Mouse (Mus musculus): Measurements from ENCODE around the gene Gm20503.
A peak's percentile ranks its signal among the peaks of the same experiment; 100 is the strongest.

Gm20503 gene

DNA sequence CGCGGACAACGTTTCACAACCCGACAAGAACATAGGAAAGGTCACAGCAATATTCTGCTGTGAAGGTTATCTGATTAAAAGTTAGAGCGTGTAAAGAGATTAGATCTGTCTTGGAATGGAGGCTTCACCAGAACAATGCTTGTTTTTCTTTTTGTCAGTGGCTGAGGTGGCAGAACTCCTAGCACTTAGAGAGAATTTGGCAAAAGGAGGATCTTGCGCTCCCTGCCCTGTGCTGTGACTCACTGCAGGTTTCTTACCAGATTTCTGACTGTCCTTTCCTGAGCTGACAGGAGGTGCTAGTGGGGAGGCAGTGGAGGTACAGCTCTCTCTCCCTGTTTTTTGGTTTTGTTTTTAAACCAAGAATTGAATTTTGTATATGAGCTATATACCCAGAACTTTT, 4.0 kb downstream of the Gm20503 start:
- no peak for DNase-seq (ENCODE audit: low read depth, low spot score)

DNA sequence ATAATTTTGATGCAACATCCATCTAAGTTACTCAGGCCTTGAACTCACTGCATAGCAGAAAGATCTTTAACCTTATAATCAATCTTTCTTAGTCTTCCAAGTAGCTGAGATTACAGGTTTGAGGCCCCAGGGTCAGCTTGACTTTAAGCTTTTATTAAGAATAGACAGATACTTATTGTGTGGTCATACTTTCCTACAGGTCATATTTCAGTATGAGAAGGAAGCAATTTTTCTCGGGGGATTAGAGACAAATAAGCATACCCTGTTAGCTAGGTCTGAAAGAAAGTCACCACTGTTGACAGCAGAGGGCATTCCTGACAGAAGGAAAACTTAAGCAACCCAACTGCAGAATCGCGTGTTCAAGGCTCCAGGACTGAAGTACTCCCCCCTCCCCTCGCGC, 5.0 kb downstream of the Gm20503 start:
- no peak for DNase-seq (ENCODE audit: low read depth, low spot score)

DNA sequence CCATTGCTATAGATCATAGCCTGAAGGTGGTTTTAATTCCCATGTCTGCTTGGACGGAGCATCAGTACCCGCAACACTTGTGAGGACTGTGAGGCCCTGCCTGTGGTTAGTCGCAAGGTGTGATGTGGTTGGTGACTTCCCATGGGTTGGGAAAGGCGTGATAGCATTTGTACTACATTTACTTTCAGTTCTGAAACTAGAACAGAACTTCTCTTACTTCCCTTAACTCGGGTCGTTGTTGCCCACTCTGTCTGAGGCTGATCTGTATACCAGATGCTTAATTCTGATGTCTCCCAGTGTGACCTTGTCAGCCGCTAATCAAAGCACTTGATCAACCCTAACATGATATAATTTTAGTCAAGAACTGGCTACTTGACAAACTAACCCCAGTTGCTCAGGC, 6.2 kb downstream of the Gm20503 start:
- DNase-seq (ENCODE audit: low read depth, low spot score), result no peak

DNA sequence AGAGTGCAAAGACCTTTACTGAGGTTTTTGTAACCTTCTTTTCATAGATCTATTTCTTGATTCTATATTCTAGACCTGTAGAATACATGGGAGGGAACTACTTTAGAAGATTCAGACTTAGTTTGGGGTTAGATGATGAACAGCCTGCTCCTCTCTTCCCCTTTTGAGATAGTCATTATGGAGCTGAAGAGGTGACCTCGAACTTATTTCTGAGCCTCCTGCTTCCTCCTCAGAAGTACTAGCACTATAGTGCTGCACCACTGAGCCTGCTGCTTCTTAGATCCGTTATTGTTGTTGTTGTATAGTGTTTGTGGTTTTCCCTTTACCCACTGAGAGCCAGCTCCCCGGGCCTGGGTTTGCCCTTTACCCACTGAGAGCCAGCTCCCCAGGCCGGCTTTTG, 6.7 kb downstream of the Gm20503 start:
- no peak for DNase-seq (ENCODE audit: low read depth, low spot score)

DNA sequence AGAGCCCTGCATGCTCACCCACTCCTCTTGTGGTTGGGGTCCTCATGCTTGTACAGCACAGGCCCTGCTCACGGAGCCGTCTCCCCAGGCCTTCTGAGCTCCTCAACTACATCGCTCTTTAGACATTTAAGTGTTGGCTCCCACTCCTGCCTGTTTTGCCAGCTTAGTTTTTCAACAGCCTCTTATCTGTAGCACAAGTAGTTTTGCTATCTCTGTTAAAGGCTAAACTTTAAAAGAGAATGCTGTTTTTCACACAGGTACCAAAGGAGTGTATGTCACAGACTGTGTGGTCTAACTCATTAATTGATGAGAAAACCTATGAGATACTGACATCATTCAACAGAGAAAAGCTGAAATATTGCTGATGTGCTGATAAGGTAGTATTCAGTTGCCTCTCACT, 8.4 kb downstream of the Gm20503 start:
- no peak for DNase-seq (ENCODE audit: low read depth, low spot score)

DNA sequence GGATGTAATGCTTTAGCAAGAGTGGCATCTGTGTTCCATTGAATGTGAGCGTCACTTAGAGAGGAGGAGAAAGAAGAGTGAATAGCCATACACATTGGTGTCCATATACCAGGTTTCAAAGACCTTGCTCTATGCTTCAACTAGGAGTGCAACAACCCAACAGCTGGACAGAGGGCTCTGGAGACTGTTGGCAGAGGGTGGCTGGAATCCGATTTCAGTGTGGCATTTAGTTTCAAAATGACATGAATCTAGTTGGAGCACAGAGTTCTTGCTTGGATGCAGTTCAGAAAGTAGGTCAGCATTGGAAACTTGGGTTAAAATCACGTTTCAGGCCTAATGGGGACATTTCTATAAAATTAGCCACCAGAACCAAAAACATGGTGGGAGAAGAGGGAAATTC, 12.2 kb downstream of the Gm20503 start:
- no peak for DNase-seq (ENCODE audit: low read depth, low spot score)

DNA sequence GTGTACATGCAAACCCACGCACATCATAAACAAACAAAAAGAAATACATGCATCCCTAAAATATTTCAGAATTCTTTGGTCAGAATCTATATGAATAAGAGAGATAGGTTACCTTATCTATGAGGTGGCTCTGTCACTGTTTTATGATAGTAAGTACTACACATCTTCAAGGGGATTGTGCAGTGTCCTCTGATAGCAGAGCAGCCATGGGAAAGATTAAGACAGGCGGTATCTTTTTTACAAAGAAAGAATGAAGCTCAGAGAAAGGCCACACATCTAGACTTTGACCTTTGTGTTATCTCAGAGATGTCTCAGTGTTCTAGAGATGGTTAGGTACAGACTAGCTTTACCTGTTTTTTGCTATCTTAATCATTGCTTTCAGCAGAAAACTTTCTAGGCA, 13.9 kb downstream of the Gm20503 start:
- DNase-seq (ENCODE audit: low read depth, low spot score), result no peak

DNA sequence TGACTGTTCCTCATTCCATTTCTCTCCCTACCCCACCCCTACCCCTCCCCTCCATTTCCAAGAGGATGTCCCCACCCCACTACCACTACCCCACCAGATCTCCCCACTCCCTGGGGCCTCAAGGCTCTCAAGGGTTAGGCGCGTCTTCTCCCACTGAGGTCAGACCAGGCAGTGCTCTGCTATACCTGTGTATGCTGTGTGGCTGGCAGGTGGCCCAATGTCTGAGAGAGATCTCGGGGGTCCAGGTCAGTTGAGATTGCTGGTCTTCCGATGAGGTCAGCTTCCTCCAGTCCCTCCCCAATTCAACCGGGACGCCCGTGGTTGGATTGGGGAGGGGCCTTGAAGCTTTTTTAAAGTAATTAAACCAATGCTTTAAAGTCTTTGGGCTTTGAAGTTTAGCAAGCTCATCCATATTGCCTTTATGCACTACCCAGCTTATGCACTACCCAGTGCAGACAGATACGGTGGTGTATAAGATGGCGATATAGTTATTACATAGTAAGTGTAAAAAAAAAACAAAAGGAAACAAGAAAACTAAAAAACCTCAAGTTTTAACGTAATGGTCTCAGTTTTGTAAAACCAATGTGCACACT, 31.4 kb downstream of the Gm20503 start:
- no peak for DNase-seq (ENCODE audit: low read depth, low spot score)

DNA sequence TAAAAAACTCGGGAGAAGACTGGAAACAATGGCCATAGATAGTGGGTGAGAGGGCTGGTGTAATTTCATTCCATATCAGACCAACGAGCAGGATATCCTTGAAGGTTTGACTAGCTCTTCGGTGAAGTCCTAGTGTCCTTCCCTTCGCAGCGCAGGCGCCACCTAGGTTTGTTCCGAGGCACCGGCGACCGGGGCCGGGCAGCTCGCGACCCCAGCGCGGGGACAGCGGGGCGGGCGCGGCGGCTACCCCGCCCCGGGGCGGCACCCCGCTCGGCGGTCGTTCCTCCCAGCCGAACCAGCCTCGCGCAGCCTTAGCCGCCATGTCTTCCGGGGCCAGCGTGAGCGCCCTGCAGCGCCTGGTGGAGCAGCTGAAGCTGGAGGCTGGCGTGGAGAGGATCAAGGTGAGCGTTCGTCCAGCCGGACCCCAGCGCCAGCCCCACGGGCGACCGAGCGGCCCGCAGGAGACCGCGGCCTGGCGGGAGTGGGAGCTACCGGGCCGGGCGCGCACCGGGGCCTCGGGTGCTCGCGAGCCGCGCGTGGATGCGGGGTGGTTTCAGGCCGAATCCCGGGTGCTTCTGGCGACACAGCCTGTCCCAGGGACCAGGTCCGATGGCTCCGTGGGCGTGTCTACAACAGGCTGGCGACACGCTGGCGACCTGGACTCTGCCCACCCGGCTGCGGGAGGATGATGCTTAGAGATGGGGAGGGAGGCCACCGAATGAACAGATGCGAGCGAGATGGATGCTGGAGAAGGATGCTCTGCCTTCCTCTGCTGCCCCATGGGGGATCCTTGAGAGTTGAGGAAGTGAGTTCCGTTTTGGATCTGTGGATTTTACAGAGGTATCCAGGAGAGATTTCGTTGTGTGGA, 32.1 kb downstream of the Gm20503 start, which contains the start of gene Gng10:
Gene Gng10, plus strand, starts transcription at position 171 of the 868 bp plus-strand sequence.
- no peak for DNase-seq (ENCODE audit: low read depth, low spot score)

DNA sequence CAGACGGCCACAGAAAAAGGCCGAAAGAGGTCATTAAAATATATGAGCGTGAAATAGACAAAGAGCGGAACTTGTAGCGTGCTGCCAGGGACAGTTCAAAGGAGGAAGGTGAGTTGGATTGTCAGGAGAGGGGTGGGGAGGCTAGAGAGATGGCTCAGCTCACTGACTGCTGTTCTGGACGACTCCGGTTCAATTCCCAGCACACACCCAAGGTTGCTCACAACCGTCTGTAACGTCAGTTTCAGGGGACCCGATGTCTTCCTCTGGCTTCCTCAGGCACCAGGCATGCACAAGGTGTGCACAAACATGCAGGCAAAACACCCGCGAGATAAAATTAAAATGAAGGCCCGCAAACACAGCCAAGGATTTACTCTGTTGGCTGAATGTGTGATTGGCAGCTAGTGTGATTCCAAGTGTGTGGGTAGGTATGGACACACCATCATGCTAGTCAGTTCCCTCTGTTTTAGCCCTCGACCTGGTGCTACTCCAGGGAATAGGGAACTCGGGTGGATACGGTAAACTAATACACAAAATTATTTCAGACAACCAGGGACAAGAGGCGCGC, 32.9 kb downstream of the Gm20503 start:
- DNase-seq (ENCODE audit: low read depth, low spot score), result no peak

DNA sequence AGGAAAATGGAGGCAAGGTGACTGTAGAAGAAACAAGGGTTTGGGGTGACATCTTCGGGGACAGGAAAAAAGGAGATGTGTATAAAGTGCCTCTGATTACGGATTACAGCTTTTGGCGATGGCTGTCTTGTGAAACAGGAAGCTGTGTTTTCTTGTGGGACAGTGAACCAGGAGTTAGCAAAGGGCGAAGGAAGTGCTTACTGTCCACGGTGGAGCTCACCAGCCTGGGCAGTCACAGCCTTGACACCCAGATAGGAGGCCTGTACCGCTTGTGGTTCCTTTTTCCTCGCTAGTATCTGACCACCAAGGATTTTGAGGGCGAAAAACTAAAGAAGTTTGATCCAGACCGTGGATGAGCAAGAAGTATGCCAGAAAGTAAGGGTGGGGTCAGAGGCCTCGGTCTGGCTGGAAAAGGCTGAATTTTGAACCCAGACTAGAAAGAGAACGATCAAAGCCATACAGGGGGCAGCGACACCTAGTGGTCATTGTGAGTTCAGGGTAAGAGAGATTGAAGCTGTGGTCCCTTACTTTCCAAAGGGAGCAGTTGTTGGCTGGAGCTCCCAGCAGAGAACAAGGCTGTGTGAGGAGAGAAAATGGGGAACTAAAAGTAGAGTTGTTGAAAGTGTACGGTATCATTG, 33.6 kb downstream of the Gm20503 start:
- DNase-seq (ENCODE audit: low read depth, low spot score), result no peak

DNA sequence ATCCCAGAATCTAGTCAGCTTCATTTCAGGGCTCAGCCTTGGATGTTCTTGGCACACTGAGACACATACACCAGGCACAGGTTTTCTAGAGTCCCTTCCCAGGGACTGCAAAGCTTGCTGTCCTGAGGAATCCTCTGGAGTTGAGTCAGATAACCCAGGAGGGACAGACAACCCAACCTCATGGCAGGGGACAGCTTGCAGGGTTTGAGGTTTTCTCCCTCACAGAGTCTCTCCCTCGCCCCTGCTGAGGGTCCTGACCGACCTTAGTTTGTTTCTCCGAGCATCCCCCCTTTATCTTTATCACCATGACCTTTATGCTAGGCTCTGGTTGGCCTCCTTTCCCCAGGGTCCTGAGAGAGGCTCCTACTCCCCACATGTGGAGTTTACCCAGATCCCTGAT, 34.5 kb downstream of the Gm20503 start:
- DNase-seq (ENCODE audit: low read depth, low spot score), result no peak

DNA sequence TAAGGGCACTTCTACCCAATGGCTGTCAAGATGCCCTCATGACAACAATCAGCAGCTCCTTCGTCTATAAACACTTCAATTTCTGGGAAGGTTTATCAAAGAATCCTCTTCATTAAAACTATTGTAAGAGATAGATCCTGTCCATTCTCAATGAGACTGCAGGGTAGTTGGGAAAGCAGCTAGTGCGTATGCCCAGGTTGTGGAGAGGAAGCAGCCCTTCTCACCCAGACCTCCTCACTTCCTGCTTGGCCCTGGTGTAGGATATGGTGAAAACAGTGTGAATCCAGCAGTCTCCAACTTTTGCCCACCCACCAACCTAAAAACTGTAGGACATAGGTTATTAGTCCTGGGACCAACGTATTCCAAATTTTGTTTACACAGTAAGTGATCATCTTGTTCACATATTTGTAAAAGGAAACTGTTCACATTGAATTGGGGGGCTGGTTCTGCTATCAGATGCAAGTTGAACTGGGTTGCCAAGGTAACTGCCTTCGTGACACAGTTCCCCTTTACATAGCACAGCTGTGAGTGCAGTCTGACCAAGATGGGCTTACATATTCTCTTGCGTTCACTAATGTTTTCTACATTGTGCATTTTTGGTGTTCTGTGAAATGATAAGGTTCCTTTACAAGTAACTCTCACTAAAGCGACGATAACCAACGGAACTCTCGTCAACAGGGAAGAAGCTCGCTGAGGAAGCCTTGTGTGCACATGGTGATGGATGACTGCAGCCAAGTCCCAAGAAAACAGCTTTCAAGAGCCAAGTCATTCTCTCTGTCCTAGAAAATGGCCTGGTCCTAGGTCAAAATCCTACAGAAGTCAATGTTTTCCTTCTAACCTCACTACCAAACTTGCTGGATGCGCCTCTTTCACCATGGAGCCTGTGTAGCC, 37.6 kb downstream of the Gm20503 start:
- DNase-seq (ENCODE audit: low read depth, low spot score), result no peak

DNA sequence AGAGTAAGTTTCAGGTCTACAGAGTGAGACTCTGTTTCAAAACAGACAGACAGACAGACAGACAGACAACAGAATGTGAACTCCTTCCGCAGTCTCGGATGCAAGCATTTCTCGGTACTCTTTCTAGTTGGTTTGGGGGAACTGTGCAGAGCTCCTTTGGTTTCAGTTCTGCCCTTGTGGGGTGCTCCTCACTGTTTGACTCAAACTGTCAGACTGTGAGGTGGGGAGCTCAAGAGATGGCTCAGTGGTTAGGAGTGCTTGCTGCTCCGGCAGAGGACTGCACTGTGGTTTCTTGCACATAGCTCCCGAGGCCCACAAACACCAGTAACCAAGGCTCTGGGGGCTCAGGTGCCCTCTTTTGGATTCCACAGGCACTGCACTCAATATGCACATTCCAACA, 40.1 kb downstream of the Gm20503 start:
- DNase-seq (ENCODE audit: low read depth, low spot score), result no peak

DNA sequence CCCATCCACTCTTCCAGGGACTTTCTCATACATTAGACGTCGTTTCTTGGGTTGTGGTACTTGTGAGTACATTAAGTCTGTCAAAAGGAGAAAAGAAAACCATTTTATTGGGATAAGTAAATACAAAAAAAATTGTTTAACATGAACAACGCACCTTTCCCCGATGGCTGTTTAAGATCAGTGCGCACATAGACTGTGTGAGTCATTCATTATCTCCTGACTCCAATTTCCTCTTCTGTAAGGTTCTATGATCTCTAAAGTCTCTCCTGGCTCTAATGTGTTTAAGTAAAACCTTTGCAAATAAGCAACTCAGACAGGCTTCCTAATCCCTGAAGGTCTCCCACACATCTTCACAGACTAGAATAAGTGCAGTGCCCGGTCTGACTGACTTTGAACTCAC, 40.9 kb downstream of the Gm20503 start:
- no peak for DNase-seq (ENCODE audit: low read depth, low spot score)

DNA sequence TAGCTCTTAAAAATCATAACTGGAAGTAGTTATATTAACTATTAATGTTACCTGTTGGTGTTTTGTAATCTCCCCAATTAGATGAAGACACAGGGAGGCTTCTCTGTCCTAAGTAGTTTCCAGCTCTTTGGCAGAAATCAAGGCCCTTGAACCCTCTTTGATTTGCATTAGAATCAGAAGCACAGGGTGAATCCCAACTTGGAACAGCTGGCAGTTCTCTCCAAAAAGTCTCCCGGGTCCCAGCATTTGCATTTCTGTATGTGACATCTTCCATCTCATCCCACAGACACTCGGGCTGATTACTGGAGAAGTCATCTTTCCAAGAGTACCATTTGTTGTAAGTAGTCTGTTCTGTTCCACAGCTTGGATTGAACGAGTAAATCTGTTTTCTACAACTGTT, 44.2 kb downstream of the Gm20503 start:
- DNase-seq (ENCODE audit: low read depth, low spot score), result no peak

DNA sequence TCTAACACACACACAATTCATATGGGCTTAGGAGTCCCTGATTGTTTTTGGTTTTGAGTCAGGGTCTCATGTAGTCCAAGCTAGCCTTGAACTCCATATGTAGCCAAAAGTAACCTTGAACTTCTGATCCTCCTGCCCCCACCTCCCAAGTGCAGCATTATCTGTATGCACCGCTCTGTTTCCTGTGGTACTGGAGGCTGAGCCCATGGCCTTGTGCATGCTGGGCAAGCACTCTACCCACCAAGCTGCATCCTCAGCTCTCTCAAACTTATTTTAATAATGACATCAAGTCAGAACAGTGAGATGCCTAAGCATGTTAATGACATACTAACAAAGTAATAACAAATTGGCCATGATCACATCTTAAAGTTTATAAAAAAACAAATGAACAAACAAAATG, 48.1 kb downstream of the Gm20503 start:
- no peak for DNase-seq (ENCODE audit: low read depth, low spot score)

DNA sequence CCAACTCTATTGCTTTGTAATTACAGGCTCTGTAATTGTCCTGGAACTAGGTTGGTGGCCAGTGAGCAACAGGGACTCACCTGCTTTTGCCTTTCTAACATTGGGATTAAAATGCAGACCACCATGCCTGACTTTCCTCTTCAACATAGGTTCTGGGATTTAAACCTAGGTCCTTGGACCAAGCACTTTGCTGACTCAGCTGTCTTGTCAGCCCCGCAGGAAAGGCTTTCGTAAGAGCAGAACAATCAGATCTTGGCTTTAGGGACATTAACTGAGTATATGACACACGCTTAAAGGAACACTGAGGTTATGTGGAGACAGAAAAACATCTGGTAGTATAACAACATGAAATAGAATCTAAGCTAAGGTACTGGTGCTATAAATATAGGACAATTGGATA, 54.9 kb downstream of the Gm20503 start:
- no peak for DNase-seq (ENCODE audit: low read depth, low spot score)

DNA sequence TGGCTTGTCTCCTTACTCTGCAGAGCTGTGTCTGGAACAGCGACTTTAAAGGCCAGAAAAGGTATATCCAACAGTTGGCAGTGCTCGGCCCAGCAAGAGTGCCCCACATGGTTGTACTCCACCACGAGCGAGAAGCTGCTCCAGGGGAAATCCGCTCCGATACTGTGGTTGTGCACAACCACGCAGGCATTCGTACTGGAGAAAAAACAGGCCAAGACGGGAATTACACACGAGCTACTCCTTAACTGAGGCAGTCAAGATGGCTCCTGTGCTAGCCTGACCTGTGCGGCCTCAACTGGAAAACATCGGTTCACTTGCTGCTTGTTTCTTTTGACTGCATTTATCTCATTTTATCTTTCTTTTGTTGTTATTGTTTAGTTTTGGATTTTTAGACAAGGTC, 59.5 kb downstream of the Gm20503 start:
- peak; percentile 42 for DNase-seq (ENCODE audit: low read depth, low spot score)

DNA sequence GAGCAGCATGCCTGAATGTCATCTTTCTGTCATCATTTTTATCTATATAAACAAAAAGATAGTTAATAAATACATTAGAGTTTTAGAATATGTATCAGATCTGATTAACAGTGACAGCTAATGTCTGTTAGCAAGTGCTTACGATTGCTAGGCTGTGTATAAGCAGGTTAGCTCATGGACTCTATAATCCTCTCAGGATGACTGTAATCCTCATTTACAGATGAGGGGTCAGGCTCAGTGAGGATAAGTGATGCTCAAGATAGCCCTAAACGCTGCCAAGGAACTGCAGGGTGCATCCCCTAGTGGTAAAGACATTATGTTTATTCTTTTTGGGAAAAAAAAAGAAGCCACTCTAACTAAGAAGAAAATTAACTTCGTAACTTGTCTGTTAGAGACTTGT, 66.3 kb downstream of the Gm20503 start:
- DNase-seq (ENCODE audit: low read depth, low spot score), result no peak

DNA sequence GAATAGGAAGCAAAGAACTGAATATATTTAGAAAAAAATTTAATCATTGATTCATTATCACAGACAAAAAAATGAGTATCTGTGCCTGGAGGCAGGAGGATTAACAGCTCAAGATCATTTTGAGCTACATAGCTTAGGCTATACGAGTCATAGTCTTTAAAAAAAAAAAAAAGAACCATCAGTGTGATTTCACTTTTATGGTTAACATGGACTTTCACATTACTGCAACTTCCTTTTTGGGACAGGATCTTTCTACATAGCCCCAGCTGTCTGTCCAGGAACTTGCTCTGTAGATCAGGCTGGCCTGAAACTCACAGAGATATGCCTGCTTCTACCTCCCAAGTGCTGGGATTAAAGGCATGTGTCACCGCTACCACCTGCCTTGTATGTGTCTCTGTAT, 80.4 kb downstream of the Gm20503 start:
- DNase-seq (ENCODE audit: low read depth, low spot score), result no peak

DNA sequence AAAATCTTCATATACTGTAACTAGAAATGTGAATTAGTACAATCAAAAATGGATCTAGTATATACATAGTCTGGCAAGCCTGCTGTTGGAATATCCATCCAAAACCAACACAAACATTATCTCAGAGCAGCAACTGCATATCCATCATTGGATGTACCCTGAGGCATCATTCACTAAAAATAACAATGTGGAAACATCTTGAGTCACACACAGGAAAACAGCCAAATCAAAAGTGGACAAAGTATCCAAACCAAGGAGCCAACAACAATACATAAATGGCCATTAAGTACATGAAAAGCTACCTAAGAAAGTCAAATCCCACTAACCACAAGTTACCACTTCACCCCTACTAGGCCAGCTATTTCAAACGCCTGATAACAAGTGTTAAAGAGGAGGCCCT, 86.4 kb downstream of the Gm20503 start:
- DNase-seq (ENCODE audit: low read depth, low spot score), result no peak
